Mouse (Mus musculus): ENCODE measurements around the gene Ptges2. TPM values are rescaled to one million over a fixed set of nuclear protein-coding genes. Genes with fewer than 3 reads are reported as not detected.

Gene Ptges2
- total and polyA plus RNA-seq, 3 experiments: 30.4 to 396 (median 47.0) TPM

DNA sequence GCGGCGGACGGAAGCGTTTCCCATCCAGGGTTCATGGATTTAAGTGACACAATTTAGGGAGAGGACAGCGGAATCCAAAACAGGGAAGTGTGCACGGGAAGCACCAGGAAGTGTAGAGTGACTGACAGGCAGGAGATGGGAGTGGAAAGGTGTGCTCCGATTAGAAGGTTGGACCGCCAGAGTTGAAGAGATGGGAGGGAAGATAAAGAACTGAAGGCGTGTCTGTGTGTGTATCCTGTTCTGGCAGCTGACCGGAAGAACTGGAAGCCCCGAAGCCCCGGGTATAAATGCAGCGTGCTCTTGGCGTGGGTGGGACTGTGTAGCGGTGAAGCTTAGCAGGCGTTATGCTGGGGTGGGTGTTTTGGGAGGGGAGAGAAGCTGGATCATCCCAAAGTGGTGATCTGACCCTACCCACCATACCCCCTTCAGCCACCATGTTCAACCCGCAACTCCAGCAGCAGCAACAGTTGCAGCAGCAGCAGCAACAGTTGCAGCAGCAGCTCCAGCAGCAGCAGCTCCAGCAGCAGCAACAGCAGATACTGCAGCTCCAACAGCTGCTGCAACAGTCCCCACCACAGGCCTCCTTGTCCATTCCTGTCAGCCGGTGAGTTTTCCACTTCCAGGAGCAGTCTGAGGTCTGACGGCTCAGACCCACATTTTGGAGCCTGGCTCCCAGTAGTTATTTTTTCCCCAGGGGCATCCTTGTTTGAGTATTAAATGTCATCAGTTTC is 32.2 kb upstream of the Ptges2 start (continued):
- TF ChIP-seq SMC3 (IDR thresholded peaks at IDR 0.05; ENCODE audit: low read depth, low read length) (no peak), POLR2A (IDR thresholded peaks at IDR 0.05; ENCODE audit: control insufficient read depth in 1 of 2, insufficient read depth in 1 of 2, low read depth in 1 of 2, low read length in 2 of 2, poor library complexity in 1 of 2) (no peak), E2F4 (IDR thresholded peaks at IDR 0.05; ENCODE audit: borderline replicate concordance, low read depth, low read length) (no peak), ZMIZ1 (IDR thresholded peaks at IDR 0.05; ENCODE audit: low read depth, low read length) (no peak), ZKSCAN1 (IDR thresholded peaks at IDR 0.05; ENCODE audit: low read depth, low read length) (no peak), CTCF (IDR thresholded peaks at IDR 0.05 in 2 of 3, conservative IDR thresholded peaks at IDR 0.05 in 1 of 3; ENCODE audit: control insufficient read depth in 1 of 3, insufficient read depth in 1 of 3, low read depth in 2 of 3, low read length in 3 of 3, poor library complexity in 1 of 3, severe bottlenecking in 1 of 3) (no peak), BHLHE40 (IDR thresholded peaks at IDR 0.05; ENCODE audit: borderline replicate concordance, low read depth, low read length) (no peak)

DNA sequence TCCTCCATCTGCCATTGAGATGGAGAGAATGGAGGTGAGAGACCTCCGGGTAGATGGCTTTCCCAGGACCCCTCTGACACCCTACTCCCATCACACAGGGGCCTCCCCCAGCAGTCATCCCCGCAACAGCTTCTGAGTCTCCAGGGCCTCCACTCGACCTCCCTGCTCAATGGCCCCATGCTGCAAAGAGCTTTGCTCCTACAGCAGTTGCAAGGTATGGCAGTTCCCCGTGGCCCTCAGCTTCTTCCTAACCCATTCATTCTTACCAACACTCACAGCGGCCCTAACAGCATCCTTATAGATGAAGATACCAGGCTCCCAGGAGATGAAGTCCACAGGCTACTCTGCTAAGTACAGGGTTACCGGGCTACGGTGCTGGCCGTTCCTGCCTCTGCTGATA is 31.6 kb upstream of the Ptges2 start:
- peaks cover 6% of the 10 kb centered on the region; the same call in 1 of the 2 replicates for H3K79me2 ChIP-seq (ENCODE audit: control insufficient read depth, insufficient read depth, low read length, poor library complexity)
- no peak for DNase-seq (ENCODE audit: low read depth, low spot score)
- H3K4me3 ChIP-seq (ENCODE audit: control insufficient read depth in 1 of 2, insufficient read depth in 1 of 2, low read depth in 2 of 2, low read length in 2 of 2): no peak overlapping the region
- no peak for TF ChIP-seq MEF2A (IDR thresholded peaks at IDR 0.05; ENCODE audit: extremely low read depth, insufficient replicate concordance, low read depth, low read length, poor library complexity, severe bottlenecking)
- H3K27me3 ChIP-seq (ENCODE audit: control insufficient read depth in 1 of 2, insufficient read depth in 2 of 2, low read length in 2 of 2): peaks cover 0 to 2% of the 10 kb centered on the region in 2 experiments; a peak in 2 of 4 replicates
- no peak overlapping the region for H3K27ac ChIP-seq (ENCODE audit: control insufficient read depth, low read depth, low read length)
- H3K36me3 ChIP-seq (ENCODE audit: control insufficient read depth in 1 of 2, insufficient read depth in 2 of 2, low read length in 2 of 2): peaks cover 2 to 3% of the 10 kb centered on the region in 2 experiments
- no peak overlapping the region for H3K9ac ChIP-seq (ENCODE audit: control insufficient read depth, low read depth, low read length, poor library complexity, severe bottlenecking)
- H3K9me3 ChIP-seq (replicated peaks; ENCODE audit: insufficient read depth, low read length): no peaks in the 10 kb centered on the region
- peaks cover 0 to 6% of the 10 kb centered on the region in 2 experiments; a peak in 2 of 4 replicates for H3K4me1 ChIP-seq (ENCODE audit: control insufficient read depth in 1 of 2, insufficient read depth in 2 of 2, low read length in 2 of 2)

DNA sequence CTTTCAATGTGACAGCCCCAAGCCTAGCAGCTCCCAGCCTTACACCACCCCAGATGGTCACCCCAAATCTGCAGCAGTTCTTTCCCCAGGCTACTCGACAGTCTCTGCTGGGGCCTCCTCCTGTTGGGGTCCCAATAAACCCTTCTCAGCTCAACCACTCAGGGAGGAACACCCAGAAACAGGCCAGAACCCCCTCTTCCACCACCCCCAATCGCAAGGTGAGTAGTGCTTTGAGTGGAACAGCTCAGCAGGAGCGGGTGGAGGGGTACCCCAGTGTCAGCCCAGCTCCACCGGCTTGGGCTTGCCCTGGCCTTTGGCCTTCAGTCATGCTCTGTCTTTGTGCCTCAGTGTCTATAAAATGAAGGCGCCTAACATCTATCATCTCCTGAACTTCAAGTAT is 28.4 kb upstream of the Ptges2 start:
- peaks cover 0 to 3% of the 10 kb centered on the region in 2 experiments; a peak in 1 of 4 replicates for H3K4me1 ChIP-seq (ENCODE audit: control insufficient read depth in 1 of 2, insufficient read depth in 2 of 2, low read length in 2 of 2)
- no peak overlapping the region for H3K4me3 ChIP-seq (ENCODE audit: control insufficient read depth in 1 of 2, insufficient read depth in 1 of 2, low read depth in 2 of 2, low read length in 2 of 2)
- no peak for TF ChIP-seq ETS1 (IDR thresholded peaks at IDR 0.05; ENCODE audit: low read depth, low read length)
- TF ChIP-seq SIN3A (IDR thresholded peaks at IDR 0.05; ENCODE audit: low read length): no peak
- TF ChIP-seq UBTF (IDR thresholded peaks at IDR 0.05; ENCODE audit: borderline replicate concordance, insufficient read depth, low read depth, low read length): no peak
- no peak for TF ChIP-seq CHD1 (IDR thresholded peaks at IDR 0.05; ENCODE audit: low read depth, low read length)
- no peak for DNase-seq (ENCODE audit: low read depth, low spot score)
- no peak overlapping the region for H3K9ac ChIP-seq (ENCODE audit: control insufficient read depth, low read depth, low read length, poor library complexity, severe bottlenecking)
- no peaks in the 10 kb centered on the region for H3K9me3 ChIP-seq (replicated peaks; ENCODE audit: insufficient read depth, low read length)
- peaks cover 6% of the 10 kb centered on the region; the same call in 1 of the 2 replicates for H3K79me2 ChIP-seq (ENCODE audit: control insufficient read depth, insufficient read depth, low read length, poor library complexity)
- peaks cover 2 to 3% of the 10 kb centered on the region in 2 experiments for H3K36me3 ChIP-seq (ENCODE audit: control insufficient read depth in 1 of 2, insufficient read depth in 2 of 2, low read length in 2 of 2)
- H3K27ac ChIP-seq (ENCODE audit: control insufficient read depth, low read depth, low read length): no peak overlapping the region
- no peaks in the 10 kb centered on the region for H3K27me3 ChIP-seq (ENCODE audit: control insufficient read depth in 1 of 2, insufficient read depth in 2 of 2, low read length in 2 of 2)

All from MEL (cell line).